Mouse (Mus musculus): ENCODE data around the gene Gabrp.

Gabrp gene

DNA sequence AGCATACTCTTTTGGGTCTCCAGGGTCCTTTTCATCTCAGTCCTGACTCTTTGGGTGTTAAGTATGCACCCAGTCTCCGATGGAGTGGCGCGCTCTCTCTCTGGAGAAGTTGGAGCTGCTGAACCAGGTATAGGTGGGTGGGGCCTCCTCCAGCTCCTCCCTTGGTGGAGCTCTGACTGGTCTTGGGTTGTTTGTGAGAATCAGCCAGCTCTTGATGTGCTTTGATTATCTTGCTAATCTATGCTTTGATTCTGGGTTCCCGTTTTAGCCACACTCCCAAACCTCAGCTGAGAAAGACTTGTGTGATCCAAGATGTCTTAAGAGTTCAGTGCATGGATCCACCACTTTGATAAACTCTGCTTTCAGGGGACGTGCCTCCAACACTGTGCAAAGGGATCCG, at the start of gene Gabrp:
Gene Gabrp, minus strand, starts transcription at position 101 of the 400 bp plus-strand sequence.
- DNase-seq (ENCODE audit: low spot score): no peak

GRCm38 (mm10) chr11:33627136-33627742, 48.5 kb upstream of the Gabrp start:
- no peak for DNase-seq (ENCODE audit: low spot score)

DNA sequence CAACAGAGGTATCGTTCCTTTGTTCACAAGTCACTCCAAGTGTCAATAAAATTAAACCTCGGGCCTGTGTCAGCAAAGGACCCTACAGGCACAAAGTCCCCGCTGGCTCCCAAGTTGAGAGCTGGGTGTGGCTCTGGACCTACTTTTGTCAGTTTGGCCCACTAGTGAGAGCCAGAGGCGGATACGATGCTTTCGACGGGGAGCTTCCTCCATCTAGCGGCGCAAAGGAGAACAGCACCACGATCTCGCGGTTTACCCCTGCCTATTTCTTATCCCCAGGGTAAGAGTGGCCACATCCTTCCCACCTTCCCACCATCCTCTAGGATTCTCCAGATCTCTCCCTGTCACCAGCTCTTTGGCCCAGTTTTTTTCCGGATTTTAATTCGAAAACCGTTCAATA, 35.5 kb upstream of the Gabrp start:
- DNase-seq (ENCODE audit: low spot score): no peak

DNA sequence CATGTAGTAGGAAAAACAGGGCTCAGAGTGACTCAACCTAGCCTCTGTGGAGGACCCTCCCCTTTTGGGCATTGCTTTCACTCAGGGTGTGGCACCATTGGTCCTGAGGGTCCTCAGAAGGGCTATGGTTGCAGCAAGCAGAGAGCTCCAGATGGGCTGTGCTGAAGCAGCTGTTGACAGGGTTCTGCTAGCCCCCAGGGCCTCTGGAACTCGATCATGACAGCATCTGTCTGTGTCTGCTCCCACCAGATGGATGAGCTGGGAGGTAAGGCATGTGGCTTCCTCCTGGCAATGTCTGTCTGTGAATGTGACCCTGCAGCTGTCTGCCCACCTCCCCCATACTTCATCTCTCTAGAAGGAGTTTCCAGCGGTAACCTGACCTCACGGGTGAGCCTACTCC, 29.0 kb upstream of the Gabrp start:
- DNase-seq (ENCODE audit: low spot score): no peak

GRCm38 (mm10) chr11:33603174-33603573, 24.4 kb upstream of the Gabrp start:
- no peak for DNase-seq (ENCODE audit: low spot score)

DNA sequence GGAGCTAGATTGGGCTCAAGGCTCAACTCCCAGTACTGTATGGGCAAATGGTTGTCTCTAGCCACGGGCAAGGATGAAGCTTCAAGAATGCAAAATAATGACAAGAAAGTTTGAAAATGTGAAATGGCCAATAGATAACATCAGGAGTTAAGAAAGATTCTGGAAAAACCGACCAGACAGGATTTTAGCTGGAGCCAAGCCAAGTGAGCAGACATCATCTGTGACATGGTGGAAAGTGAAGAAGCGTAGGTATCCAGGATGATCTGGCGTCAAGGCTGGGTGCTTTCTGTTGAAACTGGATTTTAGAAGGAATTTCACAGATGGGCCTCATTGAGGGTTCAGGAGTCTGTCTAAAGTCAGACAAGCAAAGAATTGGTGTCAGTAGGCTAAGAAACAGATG, 20.2 kb upstream of the Gabrp start, which contains the start of gene D130052B06Rik:
Gene D130052B06Rik, plus strand, starts transcription at position 317 of the 400 bp plus-strand sequence.
- DNase-seq (ENCODE audit: low spot score): no peak

DNA sequence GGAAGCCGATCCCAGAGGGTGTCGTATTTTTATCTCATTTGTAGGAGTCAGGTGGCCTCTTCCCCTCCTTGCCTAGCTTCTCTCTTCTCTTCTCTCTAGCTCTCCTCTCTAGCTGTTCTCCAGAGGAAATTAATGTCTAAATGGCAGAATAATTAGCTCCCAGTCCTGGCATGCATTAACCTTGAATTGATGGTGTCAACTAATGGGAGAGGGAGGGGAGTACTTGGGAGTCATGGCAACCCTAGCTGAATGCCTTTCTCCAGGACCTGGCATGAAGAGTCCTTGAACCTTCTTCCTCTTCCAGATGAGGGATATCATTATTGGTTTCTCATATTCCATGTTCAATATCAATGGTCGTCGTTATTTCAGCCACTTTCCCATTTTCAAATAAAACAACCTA, 17.9 kb upstream of the Gabrp start:
- no peak for DNase-seq (ENCODE audit: low spot score)

GRCm38 (mm10) chr11:33592826-33593225, 14.1 kb upstream of the Gabrp start:
- DNase-seq (ENCODE audit: low spot score): no peak

- no peak for DNase-seq (ENCODE audit: low spot score)
Measured at GRCm38 (mm10) chr11:33590771-33591170, 12.0 kb upstream of the Gabrp start.

- DNase-seq (ENCODE audit: low spot score): no peak
Measured at GRCm38 (mm10) chr11:33586614-33587013, 7.9 kb upstream of the Gabrp start.

DNA sequence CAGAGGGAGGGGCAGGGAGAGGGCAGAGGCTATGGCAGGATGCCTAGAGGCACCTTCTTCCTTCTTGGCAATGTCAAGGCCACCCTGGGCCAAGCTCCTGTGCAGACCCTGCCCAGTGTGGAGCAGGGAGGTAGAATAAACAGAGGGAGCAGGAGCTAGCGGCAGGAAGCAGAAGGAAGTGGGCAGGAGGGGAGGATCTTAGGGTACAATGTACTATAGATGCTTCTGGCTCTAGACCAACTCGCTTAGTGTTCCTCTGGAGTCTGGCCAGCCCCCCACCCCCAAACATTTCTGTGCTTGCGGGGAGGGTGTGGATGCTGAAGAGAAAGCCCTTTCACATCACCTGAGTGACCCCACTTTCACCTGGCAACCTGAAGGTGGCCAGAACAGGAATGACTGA, 862 bp upstream of the Gabrp start:
- DNase-seq (ENCODE audit: low spot score): no peak

GRCm38 (mm10) chr11:33574944-33575343, 3.8 kb downstream of the Gabrp start:
- DNase-seq (ENCODE audit: low spot score): no peak

DNA sequence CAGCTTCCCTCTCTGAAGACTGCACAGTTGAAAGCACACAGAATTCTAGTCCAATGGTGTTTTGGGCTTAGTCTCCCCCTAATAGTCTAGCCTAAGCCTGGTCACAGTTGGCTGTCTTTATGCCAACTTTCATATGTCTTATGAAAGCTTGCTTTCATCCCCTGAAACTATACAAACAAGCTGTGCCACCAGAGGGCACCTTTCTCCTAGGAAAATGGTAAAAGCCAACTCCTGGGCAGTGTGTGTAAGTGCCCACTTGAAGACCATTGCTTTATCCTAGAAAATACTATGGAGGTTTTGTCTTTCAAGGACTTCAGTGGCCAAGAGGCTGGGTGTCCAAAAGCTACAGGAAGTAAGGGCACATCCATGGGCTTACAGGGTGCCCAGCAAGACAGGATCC, 8.3 kb downstream of the Gabrp start:
- DNase-seq (ENCODE audit: low spot score): no peak

GRCm38 (mm10) chr11:33563921-33564320, 14.8 kb downstream of the Gabrp start:
- DNase-seq (ENCODE audit: low spot score): no peak

GRCm38 (mm10) chr11:33554123-33554522, 24.6 kb downstream of the Gabrp start:
- DNase-seq (ENCODE audit: low spot score): no peak

DNA sequence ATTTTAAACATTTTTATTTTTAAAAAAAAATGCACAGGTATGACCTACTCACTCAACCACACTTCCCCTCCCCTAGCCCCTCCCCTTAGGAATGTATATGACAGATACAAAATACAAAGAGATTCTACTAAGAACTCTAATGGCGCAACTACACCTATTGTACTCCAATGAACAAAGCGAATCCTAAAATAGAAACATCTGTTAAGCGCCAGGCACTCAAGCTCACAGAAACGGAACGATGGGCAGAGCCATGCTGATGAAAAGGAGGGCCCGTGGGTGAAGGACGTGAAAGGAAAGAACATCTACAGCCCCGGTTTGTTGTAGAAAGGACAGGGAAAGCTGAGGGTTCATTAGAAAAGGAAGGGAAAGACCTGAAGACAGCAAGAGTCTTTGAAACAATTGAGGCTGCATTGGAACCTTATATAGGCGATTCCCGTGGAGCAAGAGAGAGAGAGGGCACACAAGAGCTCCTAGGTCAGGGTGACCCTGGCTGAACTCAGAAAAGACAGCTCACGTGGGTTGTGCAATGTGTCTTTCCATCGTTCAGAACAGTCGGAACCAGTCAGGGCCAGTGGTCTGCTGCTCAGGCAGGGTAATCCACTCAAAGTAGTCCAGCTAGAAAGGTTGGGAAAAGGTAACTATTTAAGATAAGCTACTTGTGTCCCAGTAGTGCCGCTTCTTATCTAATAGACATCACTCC, 27.7 kb downstream of the Gabrp start:
- DNase-seq (ENCODE audit: low spot score): no peak

DNA sequence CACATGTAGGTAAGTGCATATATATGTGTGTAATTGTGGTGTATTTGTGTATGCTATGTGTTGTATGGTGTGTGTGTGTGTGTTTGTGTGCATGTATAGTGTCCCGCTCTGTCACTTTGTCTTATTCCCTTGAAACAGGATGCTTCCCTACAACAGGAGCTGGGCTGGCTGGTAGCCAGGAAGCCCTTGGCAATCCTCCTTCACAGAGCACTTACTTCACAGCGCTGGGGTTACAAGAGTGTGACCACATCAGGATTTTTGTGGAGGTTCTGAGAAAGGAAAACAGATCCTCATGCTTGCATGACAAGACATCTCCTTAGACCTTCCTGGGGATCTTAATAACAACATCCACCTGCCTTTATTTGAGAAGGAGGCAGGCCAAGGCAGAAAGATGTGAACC, 31.4 kb downstream of the Gabrp start:
- DNase-seq (ENCODE audit: low spot score): no peak

DNA sequence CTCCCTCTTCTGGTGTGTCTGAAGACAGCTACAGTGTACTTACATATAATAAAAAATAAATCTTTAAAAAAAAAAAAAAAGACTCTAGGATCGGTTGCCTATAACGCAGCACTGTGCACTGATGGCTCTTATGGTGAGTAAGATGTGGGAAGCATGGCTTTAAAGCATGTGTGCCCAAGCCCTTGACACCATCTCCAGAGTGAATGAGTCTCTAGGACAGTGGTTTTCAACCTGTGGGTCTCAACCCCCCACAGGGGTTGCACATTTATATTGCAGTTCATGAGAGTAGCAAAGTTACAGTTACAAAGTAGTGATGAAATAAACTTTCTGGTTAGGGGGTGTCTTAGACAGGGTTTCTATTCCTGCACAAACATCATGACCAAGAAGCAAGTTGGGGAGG, 33.8 kb downstream of the Gabrp start:
- DNase-seq (ENCODE audit: low spot score): no peak

- DNase-seq (ENCODE audit: low spot score): no peak
Measured at GRCm38 (mm10) chr11:33544121-33544520, 34.6 kb downstream of the Gabrp start.

GRCm38 (mm10) chr11:33537390-33538125, 41.2 kb downstream of the Gabrp start:
- DNase-seq (ENCODE audit: low spot score): no peak

- DNase-seq (ENCODE audit: low spot score): no peak
Measured at GRCm38 (mm10) chr11:33536636-33537035, 42.1 kb downstream of the Gabrp start.

DNA sequence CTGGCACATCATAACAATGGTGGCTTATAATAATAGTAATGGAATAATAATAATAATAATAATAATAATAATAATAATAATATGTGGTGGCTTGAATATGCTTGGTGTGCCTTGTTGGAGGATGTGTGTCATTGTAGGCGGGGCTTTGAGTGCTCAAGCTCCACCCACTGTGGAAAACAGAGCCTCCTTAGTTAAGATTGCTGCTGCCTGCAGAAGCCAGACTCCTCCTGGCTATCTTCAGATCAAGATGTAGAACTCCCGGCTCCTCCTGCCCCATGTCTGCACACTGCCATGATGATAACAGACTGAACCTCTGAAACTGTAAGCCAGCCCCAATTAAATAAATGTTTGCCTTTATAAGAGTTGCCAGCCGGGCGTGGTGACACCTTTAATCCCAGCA, 44.2 kb downstream of the Gabrp start:
- no peak for DNase-seq (ENCODE audit: low spot score)

GRCm38 (mm10) chr11:33533577-33533976, 45.2 kb downstream of the Gabrp start:
- no peak for DNase-seq (ENCODE audit: low spot score)

All from spleen, adult 12 weeks (tissue).